Mouse (Mus musculus): ENCODE data around the gene Hivep2. TPM values are rescaled to one million over a fixed set of nuclear protein-coding genes. Genes with fewer than 3 reads are reported as not detected.

Hivep2 gene
- polyA plus RNA-seq, 1 experiment: 26.4 TPM

DNA sequence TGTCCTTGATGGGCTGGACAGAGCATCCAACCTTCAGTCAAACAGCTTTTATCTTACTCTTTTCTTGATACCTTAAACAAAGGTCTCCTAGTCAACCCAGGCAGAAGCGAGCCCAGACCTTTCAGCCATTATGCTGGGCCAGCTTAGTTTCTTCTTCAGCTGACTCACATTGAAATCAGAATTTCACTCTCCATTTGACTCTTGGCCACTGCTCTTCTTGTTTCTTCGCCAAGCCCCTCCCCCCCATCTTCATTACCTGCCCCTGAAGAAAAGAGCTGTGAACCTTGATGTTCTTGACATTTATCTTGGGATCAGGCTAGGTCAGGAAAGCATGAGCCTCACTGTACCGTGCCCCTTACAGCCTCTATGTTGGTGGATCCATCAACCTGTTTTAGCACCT is 135.0 kb downstream of the Hivep2 start:
- Histone ChIP-seq H3K4me3 (ENCODE audit: control insufficient read depth, insufficient read depth, low read length) (no peak overlapping the region), H3K27ac (ENCODE audit: control insufficient read depth, insufficient read depth, low read length) (no peak overlapping the region), H3K27me3 (ENCODE audit: control insufficient read depth, insufficient read depth, low read length) (no peaks in the 10 kb centered on the region), H3K36me3 (ENCODE audit: control insufficient read depth, insufficient read depth, low read length) (no peaks in the 10 kb centered on the region), H3K4me1 (replicated peaks; ENCODE audit: control insufficient read depth, insufficient read depth, low read length) (no peaks in the 10 kb centered on the region)
- no peak for TF ChIP-seq CTCF (IDR thresholded peaks at IDR 0.05; ENCODE audit: borderline replicate concordance, control insufficient read depth, extremely low read depth, insufficient read depth, low read length, poor library complexity)
- no peak for TF ChIP-seq POLR2A (IDR thresholded peaks at IDR 0.05; ENCODE audit: control insufficient read depth, extremely low read depth, insufficient read depth, low read length, poor library complexity)
- WGBS: 97% methylated on average over 3 of the region's 3 CpGs
- no peak for DNase-seq

- H3K27me3 ChIP-seq (ENCODE audit: control insufficient read depth, insufficient read depth, low read length): no peaks in the 10 kb centered on the region
- TF ChIP-seq POLR2A (IDR thresholded peaks at IDR 0.05; ENCODE audit: control insufficient read depth, extremely low read depth, insufficient read depth, low read length, poor library complexity) (no peak), CTCF (IDR thresholded peaks at IDR 0.05; ENCODE audit: borderline replicate concordance, control insufficient read depth, extremely low read depth, insufficient read depth, low read length, poor library complexity) (no peak)
- H3K36me3 ChIP-seq (ENCODE audit: control insufficient read depth, insufficient read depth, low read length): no peaks in the 10 kb centered on the region
- H3K4me3 ChIP-seq (ENCODE audit: control insufficient read depth, insufficient read depth, low read length): no peak overlapping the region
- no peak for DNase-seq
- WGBS: 93% methylated on average over 5 of the region's 5 CpGs
- no peaks in the 10 kb centered on the region for H3K4me1 ChIP-seq (replicated peaks; ENCODE audit: control insufficient read depth, insufficient read depth, low read length)
- no peak overlapping the region for H3K27ac ChIP-seq (ENCODE audit: control insufficient read depth, insufficient read depth, low read length)
Observed at GRCm38 (mm10) chr10:14101966-14102365, 136.1 kb downstream of the Hivep2 start.

- Histone ChIP-seq H3K27ac (ENCODE audit: control insufficient read depth, insufficient read depth, low read length) (no peak overlapping the region), H3K4me3 (ENCODE audit: control insufficient read depth, insufficient read depth, low read length) (no peak overlapping the region), H3K27me3 (ENCODE audit: control insufficient read depth, insufficient read depth, low read length) (no peaks in the 10 kb centered on the region), H3K36me3 (ENCODE audit: control insufficient read depth, insufficient read depth, low read length) (peaks cover 5% of the 10 kb centered on the region; the same call in 1 of the 2 replicates), H3K4me1 (replicated peaks; ENCODE audit: control insufficient read depth, insufficient read depth, low read length) (no peaks in the 10 kb centered on the region)
- DNase-seq: no peak
- TF ChIP-seq CTCF (IDR thresholded peaks at IDR 0.05; ENCODE audit: borderline replicate concordance, control insufficient read depth, extremely low read depth, insufficient read depth, low read length, poor library complexity): no peak
- no peak for TF ChIP-seq POLR2A (IDR thresholded peaks at IDR 0.05; ENCODE audit: control insufficient read depth, extremely low read depth, insufficient read depth, low read length, poor library complexity)
- 94% methylated on average over 7 of the region's 7 CpGs for WGBS
Observed at GRCm38 (mm10) chr10:14107980-14108671, 142.3 kb downstream of the Hivep2 start.

- TF ChIP-seq POLR2A (IDR thresholded peaks at IDR 0.05; ENCODE audit: control insufficient read depth, extremely low read depth, insufficient read depth, low read length, poor library complexity): no peak
- no peak for TF ChIP-seq CTCF (IDR thresholded peaks at IDR 0.05; ENCODE audit: borderline replicate concordance, control insufficient read depth, extremely low read depth, insufficient read depth, low read length, poor library complexity)
- Histone ChIP-seq H3K4me3 (ENCODE audit: control insufficient read depth, insufficient read depth, low read length) (no peak overlapping the region), H3K4me1 (replicated peaks; ENCODE audit: control insufficient read depth, insufficient read depth, low read length) (no peaks in the 10 kb centered on the region; the same call in 1 of the 2 replicates), H3K27me3 (ENCODE audit: control insufficient read depth, insufficient read depth, low read length) (no peaks in the 10 kb centered on the region), H3K36me3 (ENCODE audit: control insufficient read depth, insufficient read depth, low read length) (no peaks in the 10 kb centered on the region; the same call in 1 of the 2 replicates), H3K27ac (ENCODE audit: control insufficient read depth, insufficient read depth, low read length) (no peak overlapping the region)
- WGBS: 24% methylated on average over 4 of the region's 4 CpGs
- no peak for DNase-seq
Observed at GRCm38 (mm10) chr10:14115846-14116245, 150.0 kb downstream of the Hivep2 start.

DNA sequence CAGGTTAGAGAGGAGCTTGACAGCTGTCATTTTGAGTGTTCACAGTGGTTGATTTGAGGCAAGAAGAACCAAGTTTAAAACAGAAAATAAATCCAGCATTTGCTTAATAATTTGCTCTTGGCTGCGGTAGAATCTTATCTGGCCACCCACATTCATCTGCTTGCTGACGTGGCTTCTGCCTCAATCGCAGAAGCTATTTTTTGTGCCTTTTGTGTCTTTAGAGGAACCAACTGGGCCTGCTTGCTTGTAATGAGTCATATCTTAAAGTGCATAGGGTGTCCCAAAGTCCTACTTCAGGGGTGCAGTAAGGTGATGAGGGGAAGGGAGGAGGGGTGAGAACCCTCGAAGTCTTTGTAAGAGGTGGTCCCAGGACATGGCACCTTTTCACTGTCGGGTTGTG is 151.1 kb downstream of the Hivep2 start:
- TF ChIP-seq POLR2A (IDR thresholded peaks at IDR 0.05; ENCODE audit: control insufficient read depth, extremely low read depth, insufficient read depth, low read length, poor library complexity) (no peak), CTCF (IDR thresholded peaks at IDR 0.05; ENCODE audit: borderline replicate concordance, control insufficient read depth, extremely low read depth, insufficient read depth, low read length, poor library complexity) (no peak)
- no peaks in the 10 kb centered on the region for H3K27me3 ChIP-seq (ENCODE audit: control insufficient read depth, insufficient read depth, low read length)
- H3K36me3 ChIP-seq (ENCODE audit: control insufficient read depth, insufficient read depth, low read length): no peaks in the 10 kb centered on the region
- H3K4me1 ChIP-seq (replicated peaks; ENCODE audit: control insufficient read depth, insufficient read depth, low read length): no peaks in the 10 kb centered on the region; the same call in 1 of the 2 replicates
- no peak overlapping the region for H3K27ac ChIP-seq (ENCODE audit: control insufficient read depth, insufficient read depth, low read length)
- DNase-seq: no peak
- no peak overlapping the region for H3K4me3 ChIP-seq (ENCODE audit: control insufficient read depth, insufficient read depth, low read length)
- 91% methylated on average over 5 of the region's 5 CpGs for WGBS

GRCm38 (mm10) chr10:14119201-14119600 is 153.3 kb downstream of the Hivep2 start:
- no peaks in the 10 kb centered on the region; the same call in 1 of the 2 replicates for H3K4me1 ChIP-seq (replicated peaks; ENCODE audit: control insufficient read depth, insufficient read depth, low read length)
- no peaks in the 10 kb centered on the region for H3K27me3 ChIP-seq (ENCODE audit: control insufficient read depth, insufficient read depth, low read length)
- no peaks in the 10 kb centered on the region for H3K36me3 ChIP-seq (ENCODE audit: control insufficient read depth, insufficient read depth, low read length)
- WGBS: 93% methylated on average over 5 of the region's 5 CpGs
- H3K27ac ChIP-seq (ENCODE audit: control insufficient read depth, insufficient read depth, low read length): no peak overlapping the region
- TF ChIP-seq CTCF (IDR thresholded peaks at IDR 0.05; ENCODE audit: borderline replicate concordance, control insufficient read depth, extremely low read depth, insufficient read depth, low read length, poor library complexity): no peak
- TF ChIP-seq POLR2A (IDR thresholded peaks at IDR 0.05; ENCODE audit: control insufficient read depth, extremely low read depth, insufficient read depth, low read length, poor library complexity): no peak
- H3K4me3 ChIP-seq (ENCODE audit: control insufficient read depth, insufficient read depth, low read length): no peak overlapping the region
- DNase-seq: no peak
